Mouse (Mus musculus): ENCODE measurements around the gene Hyal1. TPM values are rescaled to one million over a fixed set of nuclear protein-coding genes. Genes with fewer than 3 reads are reported as not detected.

The Hyal1 gene
- total RNA-seq, 2 experiments from 2014 or later, result 1.4 to 1.5 TPM

GRCm38 (mm10) chr9:107615035-107615434 is 38.3 kb downstream of the Hyal1 start:
- no peak for DNase-seq (ENCODE audit: low spot score)

GRCm38 (mm10) chr9:107617461-107617860 is 40.7 kb downstream of the Hyal1 start:
- DNase-seq (ENCODE audit: low spot score), result no peak

- no peak for DNase-seq (ENCODE audit: low spot score)
These were observed 41.4 kb downstream of the Hyal1 start for GRCm38 (mm10) chr9:107618098-107618497.

- peak; percentile 63 for DNase-seq (ENCODE audit: low spot score)
These were observed 42.2 kb downstream of the Hyal1 start for GRCm38 (mm10) chr9:107618778-107619545.

GRCm38 (mm10) chr9:107619546-107619879 is 42.8 kb downstream of the Hyal1 start:
- no peak for DNase-seq (ENCODE audit: low spot score)

GRCm38 (mm10) chr9:107620954-107621353 is 44.2 kb downstream of the Hyal1 start:
- DNase-seq (ENCODE audit: low spot score), result no peak

- no peak for DNase-seq (ENCODE audit: low spot score)
These were observed 47.8 kb downstream of the Hyal1 start for GRCm38 (mm10) chr9:107624539-107624938.

GRCm38 (mm10) chr9:107624951-107625350 is 48.2 kb downstream of the Hyal1 start:
- DNase-seq (ENCODE audit: low spot score), result no peak

- no peak for DNase-seq (ENCODE audit: low spot score)
These were observed 48.8 kb downstream of the Hyal1 start for GRCm38 (mm10) chr9:107625351-107626128.

GRCm38 (mm10) chr9:107626158-107626843 is 49.6 kb downstream of the Hyal1 start:
- DNase-seq (ENCODE audit: low spot score), result no peak

- DNase-seq (ENCODE audit: low spot score), result peak; percentile 80
These were observed 50.1 kb downstream of the Hyal1 start for GRCm38 (mm10) chr9:107626844-107627277.

GRCm38 (mm10) chr9:107627387-107628255 is 50.9 kb downstream of the Hyal1 start:
- DNase-seq (ENCODE audit: low spot score), result no peak

- no peak for DNase-seq (ENCODE audit: low spot score)
These were observed 52.1 kb downstream of the Hyal1 start for GRCm38 (mm10) chr9:107628721-107629410.

- DNase-seq (ENCODE audit: low spot score), result no peak
These were observed 52.6 kb downstream of the Hyal1 start for GRCm38 (mm10) chr9:107629411-107629730.

- no peak for DNase-seq (ENCODE audit: low spot score)
These were observed 53.2 kb downstream of the Hyal1 start for GRCm38 (mm10) chr9:107629901-107630425.

GRCm38 (mm10) chr9:107630576-107630975 is 53.8 kb downstream of the Hyal1 start:
- no peak for DNase-seq (ENCODE audit: low spot score)
